13 mouse cellular contexts compared by ENCODE assay signal in genomic region chr16:37802686-37803295, GRCm38 (mm10). TPM values are rescaled to one million over a fixed set of nuclear protein-coding genes. Genes with fewer than 3 reads are reported as not detected.
DNase-seq lines count a peak whose midpoint lies in the region; ATAC-seq lines count a peak whose summit lies in the region.
"Had no signal": no experiment of that assay in that cellular context is flagged by ENCODE, and none has a peak within 500 bp of the region (broad histone marks: within the 10 kb centered on the region; RNA-seq: fewer than 3 reads in every experiment).

No protein-coding gene starts in this region.

- H3K27ac ChIP-seq in embryonic facial prominence, embryonic 13.5 days: 0 out of 2 replicates have a peak overlapping the region, but pooled peaks have one; percentile 7
- peak overlapping the region; percentile 39; the same call in 1 of the 2 replicates for H3K27ac ChIP-seq in limb, embryonic 13.5 days
- H3K27ac ChIP-seq: liver, embryonic 12.5 days had no signal

- H3K9ac ChIP-seq in embryonic facial prominence, embryonic 13.5 days: no peak overlapping the region
- no peak overlapping the region for H3K9ac ChIP-seq in limb, embryonic 13.5 days
- H3K9ac ChIP-seq: liver, embryonic 12.5 days had no signal

- WGBS in embryonic facial prominence, embryonic 13.5 days: 56% methylated on average over 4 of the region's 4 CpGs
- WGBS in limb, embryonic 13.5 days: 28% methylated on average over 4 of the region's 4 CpGs

- ATAC-seq in embryonic facial prominence, embryonic 13.5 days (ENCODE audit: insufficient number of reproducible peaks, insufficient read depth, low FRiP score, low TSS enrichment, low read depth): no peak
- ATAC-seq in limb, embryonic 13.5 days (ENCODE audit: low FRiP score, low read depth): no peak
- ATAC-seq: liver, embryonic 12.5 days had no signal

- no peak overlapping the region for H3K4me2 ChIP-seq in embryonic facial prominence, embryonic 13.5 days
- no peak overlapping the region for H3K4me2 ChIP-seq in limb, embryonic 13.5 days (replicated peaks)
- H3K4me2 ChIP-seq: liver, embryonic 12.5 days had no signal

- H3K4me1 ChIP-seq in embryonic facial prominence, embryonic 13.5 days: peaks cover 54% of the 10 kb centered on the region
- H3K4me1 ChIP-seq in limb, embryonic 13.5 days: peaks cover 49% of the 10 kb centered on the region
- H3K4me1 ChIP-seq: liver, embryonic 12.5 days had no signal

- DNase-seq in left cerebral cortex, adult 18-20 months (ENCODE audit: low spot score in 2 of 2): peak; percentile 54 to 55
- DNase-seq in left cerebral cortex, adult 11 months (ENCODE audit: low spot score): no peak
- DNase-seq in right cerebral cortex, postnatal 10 days (ENCODE audit: low spot score in 2 of 2): peak; percentile 77 to 82
- DNase-seq in spleen, adult 12 weeks (ENCODE audit: low spot score): no peak
- no peak for DNase-seq in kidney, adult 11 months
- no peak for DNase-seq in ovary, adult 18-20 months (ENCODE audit: low spot score)
- DNase-seq: spleen, adult 18-20 months; thymus, postnatal 25 days had no signal

- no peaks in the 10 kb centered on the region for H3K9me3 ChIP-seq in embryonic facial prominence, embryonic 13.5 days
- H3K9me3 ChIP-seq in limb, embryonic 13.5 days: peaks cover 6% of the 10 kb centered on the region; the same call in 1 of the 2 replicates
- H3K9me3 ChIP-seq: liver, embryonic 12.5 days had no signal

- peaks cover 63% of the 10 kb centered on the region for H3K36me3 ChIP-seq in embryonic facial prominence, embryonic 13.5 days
- peaks cover 75% of the 10 kb centered on the region for H3K36me3 ChIP-seq in limb, embryonic 13.5 days

- no peak overlapping the region for H3K4me3 ChIP-seq in embryonic facial prominence, embryonic 13.5 days
- H3K4me3 ChIP-seq in limb, embryonic 13.5 days: no peak overlapping the region
- H3K4me3 ChIP-seq: liver, embryonic 12.5 days; megakaryocyte, embryonic 14.5 days had no signal

- H3K27me3 ChIP-seq in embryonic facial prominence, embryonic 13.5 days: no peaks in the 10 kb centered on the region
- no peaks in the 10 kb centered on the region for H3K27me3 ChIP-seq in limb, embryonic 13.5 days
- H3K27me3 ChIP-seq: liver, embryonic 12.5 days; megakaryocyte, embryonic 14.5 days had no signal

RNA-seq across cellular contexts. Expression of gene Fstl1, which starts 26.1 kb away (rescaled TPM):
- total RNA-seq in left cerebral cortex, adult 18-20 months (2021): 10 to 100 TPM; 27.6 to 27.9 TPM
- polyA plus RNA-seq in embryonic facial prominence, embryonic 13.5 days (2015; fragmentation: Nextera tagmentation; extraction: Ambion mirVana): 683 and 792 TPM in 2 replicates
- 714 and 731 TPM in 2 replicates for polyA plus RNA-seq in limb, embryonic 13.5 days (2015; fragmentation: Nextera tagmentation; extraction: Ambion mirVana)

RNA-seq across cellular contexts. Expression of gene Gm36028, which starts 58.2 kb away (rescaled TPM):
- not detected for total RNA-seq in left cerebral cortex, adult 18-20 months (2021)
- 0.23 and 0.25 TPM in 2 replicates for polyA plus RNA-seq in embryonic facial prominence, embryonic 13.5 days (2015; fragmentation: Nextera tagmentation; extraction: Ambion mirVana)
- 0.13 and 0.22 TPM in 2 replicates for polyA plus RNA-seq in limb, embryonic 13.5 days (2015; fragmentation: Nextera tagmentation; extraction: Ambion mirVana)
- total RNA-seq: ES-E14 had no signal
- polyA plus RNA-seq: liver, embryonic 12.5 days had no signal

Comparison
In these comparisons a context has a peak if more than half of its experiments do, and no peak if none do; other contexts are left out.
1. DNase-seq: peak in left cerebral cortex, adult 18-20 months (2 of 2) and right cerebral cortex, postnatal 10 days (2 of 2); none in left cerebral cortex, adult 11 months (single experiment), spleen, adult 12 weeks (single experiment), kidney, adult 11 months (single experiment) and ovary, adult 18-20 months (single experiment).